Mouse (Mus musculus) layer of hippocampus, adult 9-11 months (tissue): ENCODE results near the gene Tex19.2.
A peak's percentile ranks its signal among the peaks of the same experiment; 100 is the strongest.
"Not testable (repeated sequence)": the region's sequence is repeated elsewhere in the genome, so short reads cannot be mapped to it uniquely, and the experiment has no call there.

Experiments used
- DNase-seq: peaks from one replicate; pipeline ENCODE4 v3.0.0; 2022

Tex19.2 gene

GRCm38 (mm10) chr11:121111051-121111450 lies 7.4 kb downstream of the Tex19.2 start:
- no peak for DNase-seq

DNA sequence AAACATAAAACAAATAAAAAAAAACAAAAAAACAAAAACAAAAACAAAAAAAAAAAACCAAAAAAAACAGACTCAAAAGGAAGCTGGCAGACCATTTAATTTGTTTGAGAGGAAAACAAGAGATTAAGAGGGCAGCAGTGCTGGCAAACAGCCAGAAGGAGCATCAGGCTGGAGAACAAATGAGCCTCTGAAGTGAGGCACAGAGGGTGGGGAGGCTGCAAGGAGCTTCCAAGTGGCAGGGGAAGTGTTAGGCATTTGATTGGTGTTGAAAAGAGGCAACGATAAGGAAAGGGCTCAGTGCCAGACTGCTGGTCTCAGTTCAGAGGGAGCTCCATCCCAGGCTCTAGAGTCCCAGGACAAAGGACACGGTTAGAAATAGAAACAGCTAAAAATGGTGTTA lies 8.5 kb downstream of the Tex19.2 start:
- DNase-seq, result peak; percentile 18

GRCm38 (mm10) chr11:121108061-121108460 lies 10.4 kb downstream of the Tex19.2 start:
- DNase-seq, result no peak

DNA sequence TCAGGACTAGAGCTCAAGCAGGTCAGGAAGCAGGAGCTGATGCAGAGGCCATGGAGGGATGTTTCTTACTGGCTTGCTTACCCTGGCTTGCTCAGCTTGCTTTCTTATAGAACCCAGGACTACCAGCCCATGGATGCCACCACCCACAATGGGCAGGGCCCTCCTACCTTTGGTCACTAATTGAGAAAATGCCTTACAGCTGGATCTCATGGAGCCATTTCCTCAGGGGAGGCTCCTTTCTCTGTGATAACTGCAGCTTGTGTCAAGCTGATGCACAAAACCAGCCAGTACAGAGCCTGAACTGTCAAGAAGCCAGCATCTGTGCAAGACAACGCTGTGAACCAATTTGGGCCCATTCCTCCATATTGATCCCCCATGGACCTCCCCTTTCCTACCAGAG lies 11.2 kb downstream of the Tex19.2 start:
- not testable (repeated sequence) for DNase-seq

GRCm38 (mm10) chr11:121101124-121101805 lies 17.2 kb downstream of the Tex19.2 start:
- DNase-seq, result no peak

DNA sequence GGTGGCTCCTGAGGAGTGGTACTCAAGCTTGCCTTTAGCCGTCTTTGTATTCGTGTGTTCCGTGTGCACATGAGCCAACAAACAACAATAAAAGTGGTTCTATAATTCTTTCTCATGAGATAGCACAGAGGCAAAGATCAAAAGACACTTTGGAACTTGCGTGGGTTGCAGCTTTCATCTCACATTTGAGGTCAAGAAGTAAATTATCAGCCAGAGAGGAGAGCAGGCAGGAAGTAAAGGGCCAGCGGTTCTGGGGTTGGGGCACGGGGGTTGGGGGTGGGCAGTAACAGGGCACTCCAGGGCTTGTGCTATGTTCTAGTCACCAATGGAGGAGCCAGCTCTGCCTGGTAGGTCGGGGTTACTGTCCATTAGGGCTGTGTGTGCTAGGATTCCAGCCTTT lies 17.8 kb downstream of the Tex19.2 start:
- DNase-seq, result no peak

GRCm38 (mm10) chr11:121099762-121100161 lies 18.7 kb downstream of the Tex19.2 start:
- DNase-seq, result no peak

DNA sequence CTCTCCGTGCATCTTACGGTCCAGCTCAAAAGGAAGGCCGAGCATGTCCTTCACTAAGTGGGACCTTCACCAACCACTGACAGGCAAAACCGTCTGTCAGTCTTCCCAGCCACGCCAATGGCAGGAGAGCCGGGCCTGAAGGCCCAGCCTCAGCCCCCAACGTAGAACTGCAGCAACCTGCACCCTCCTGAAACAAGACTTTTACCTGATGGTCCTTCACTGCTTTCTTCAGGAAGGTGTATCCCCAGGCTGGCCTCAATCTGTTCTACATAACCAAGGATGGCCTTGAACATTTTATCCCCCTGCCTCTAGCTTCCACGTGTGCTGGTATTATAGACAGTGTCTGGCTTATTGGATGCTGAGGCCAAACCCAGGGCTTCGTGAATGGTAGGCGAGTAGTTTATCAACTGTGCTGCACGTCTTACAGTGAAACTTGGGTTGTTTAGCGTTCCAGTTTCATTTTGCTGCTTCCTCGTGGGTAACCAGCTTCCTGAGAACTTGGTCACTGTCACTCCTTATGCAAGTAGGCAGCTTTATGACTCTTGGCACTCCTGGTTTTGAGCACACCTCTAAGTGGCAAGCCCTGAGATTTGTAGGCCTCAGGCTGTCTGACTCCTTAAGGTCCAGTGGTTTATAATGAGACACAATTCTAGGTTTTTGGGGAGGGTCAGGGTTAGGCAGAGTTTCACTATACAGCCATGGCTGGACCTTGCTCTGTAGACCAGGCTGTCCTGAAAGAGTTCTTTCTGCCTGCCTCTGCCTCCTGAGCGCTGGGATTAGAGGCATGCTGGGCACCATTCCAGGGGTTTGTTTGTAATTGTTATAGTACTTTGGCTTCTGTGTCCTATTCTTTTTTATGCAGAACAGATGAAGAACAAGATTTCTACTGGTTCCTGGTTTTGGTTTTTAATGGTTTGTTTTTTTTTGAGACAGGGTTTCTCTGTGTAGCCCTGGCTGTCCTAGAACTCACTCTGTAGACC lies 25.6 kb downstream of the Tex19.2 start:
- no peak for DNase-seq

- no peak for DNase-seq
Measured at GRCm38 (mm10) chr11:121090943-121091342, 27.5 kb downstream of the Tex19.2 start.

- no peak for DNase-seq
Measured at GRCm38 (mm10) chr11:121089756-121090546, 28.5 kb downstream of the Tex19.2 start.

DNA sequence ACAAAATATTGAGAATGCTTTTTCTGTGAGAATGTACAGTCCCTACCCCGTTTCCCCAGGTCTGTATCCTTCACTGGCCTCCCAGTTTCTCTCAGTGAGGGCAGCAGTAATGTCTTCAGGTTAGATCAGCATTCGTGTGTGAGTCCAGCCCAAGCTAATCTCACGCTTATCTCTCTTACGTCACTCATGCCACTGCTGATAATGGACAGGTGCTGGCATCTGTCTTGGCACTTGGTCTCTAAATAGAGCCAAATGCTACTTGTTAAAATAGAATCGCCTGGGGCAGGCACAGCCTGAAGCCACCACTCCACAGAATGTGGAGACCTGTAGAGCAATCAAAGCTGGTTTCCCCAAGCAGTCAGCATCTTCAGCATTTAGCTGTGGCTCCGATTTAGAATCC lies 29.5 kb downstream of the Tex19.2 start:
- DNase-seq, result no peak

DNA sequence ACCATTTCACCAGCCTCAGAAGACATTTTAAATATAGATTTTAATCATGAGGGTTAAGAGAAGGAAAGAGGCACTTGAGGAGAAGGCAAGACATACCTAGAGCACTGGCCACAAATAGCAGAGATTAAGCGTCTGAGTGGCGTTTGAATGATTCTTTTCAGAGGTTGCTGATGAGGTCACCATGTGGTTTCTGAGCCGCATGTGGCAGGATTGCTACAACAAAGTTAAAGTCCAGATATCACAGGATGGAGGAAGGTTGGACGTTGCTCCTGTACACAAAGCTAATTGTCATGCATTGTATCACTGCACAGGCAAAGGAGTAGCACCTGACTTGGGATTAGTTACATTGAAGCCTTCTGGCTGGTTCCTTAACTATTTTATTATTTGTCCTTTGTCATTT lies 32.2 kb downstream of the Tex19.2 start:
- no peak for DNase-seq

GRCm38 (mm10) chr11:121085181-121085580 lies 33.3 kb downstream of the Tex19.2 start:
- no peak for DNase-seq

GRCm38 (mm10) chr11:121082857-121083500 lies 35.5 kb downstream of the Tex19.2 start:
- peak; percentile 16 for DNase-seq

DNA sequence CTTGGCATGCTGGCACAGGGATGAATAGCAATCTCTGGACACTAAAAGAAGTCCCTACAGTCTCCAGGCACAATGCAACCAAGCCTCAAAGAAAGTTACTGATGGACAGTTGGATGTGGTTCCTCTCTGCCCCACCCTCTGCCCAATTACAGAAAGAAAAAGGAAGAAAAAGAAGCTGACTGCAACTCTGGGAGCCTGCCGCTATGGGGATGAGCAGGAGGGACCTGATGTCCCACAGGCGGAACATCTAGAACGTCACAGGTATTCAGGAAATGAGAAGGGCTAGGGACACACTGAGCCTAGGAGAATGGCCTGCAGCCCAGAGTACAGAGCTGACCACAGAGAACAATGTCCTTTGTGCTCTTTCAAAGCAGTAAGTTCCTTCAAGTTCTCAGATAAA lies 36.2 kb downstream of the Tex19.2 start:
- no peak for DNase-seq

- no peak for DNase-seq
Measured at GRCm38 (mm10) chr11:121081120-121081519, 37.4 kb downstream of the Tex19.2 start, which contains the start of gene Sectm1a. Gene Sectm1a (minus strand): TSS chr11:121081220.

GRCm38 (mm10) chr11:121080330-121080729 lies 38.1 kb downstream of the Tex19.2 start:
- DNase-seq, result no peak

GRCm38 (mm10) chr11:121075655-121076054 lies 42.8 kb downstream of the Tex19.2 start:
- DNase-seq, result no peak

GRCm38 (mm10) chr11:121069662-121070061 lies 48.8 kb downstream of the Tex19.2 start:
- not testable (repeated sequence) for DNase-seq

DNA sequence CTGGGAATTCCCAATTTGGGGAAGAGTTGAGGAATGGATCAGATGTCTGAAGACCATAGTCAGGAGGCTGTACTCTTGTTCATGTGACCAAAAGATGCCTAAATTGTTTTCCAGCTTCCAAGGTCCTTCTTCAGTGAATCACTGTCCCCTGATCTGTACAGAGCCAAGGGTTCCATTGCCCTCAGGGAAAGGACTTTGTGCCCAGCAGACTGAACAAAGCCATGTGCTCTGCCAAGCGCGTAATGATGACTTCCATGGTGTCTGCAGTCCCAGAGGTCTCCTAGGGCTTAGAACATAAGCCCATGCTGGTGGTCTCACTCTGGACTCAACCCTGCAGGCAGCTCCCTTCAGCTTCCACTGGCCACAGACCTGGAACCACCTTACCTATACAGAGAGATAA lies 50.6 kb downstream of the Tex19.2 start:
- no peak for DNase-seq
